ENCODE assay signal across 8 mouse cellular contexts in genomic region chr11:79306996-79307395, GRCm38 (mm10). TPM values are rescaled to one million over a fixed set of nuclear protein-coding genes. Genes with fewer than 3 reads are reported as not detected.
A peak's percentile ranks its signal among the peaks of the same experiment; 100 is the strongest.
DNase-seq lines count a peak whose midpoint lies in the region; ATAC-seq and TF ChIP-seq lines count a peak whose summit lies in the region.

No protein-coding gene starts in this region.

- TF ChIP-seq CTCF in thymus, adult 2 months (IDR thresholded peaks at IDR 0.05; ENCODE audit: borderline replicate concordance, control insufficient read depth, extremely low read depth, insufficient read depth, low read length, poor library complexity) = no peak

- peak overlapping the region; percentile 53 for H3K9ac ChIP-seq in heart, embryonic 16.5 days (ENCODE audit: low read length)
- H3K9ac ChIP-seq in limb, embryonic 14.5 days (ENCODE audit: low read depth, low read length, severe bottlenecking) = no peak overlapping the region; the same call in 1 of the 2 replicates
- no peak overlapping the region for H3K9ac ChIP-seq in midbrain, embryonic 15.5 days

- H3K36me3 ChIP-seq in thymus, adult 2 months (ENCODE audit: control insufficient read depth, insufficient read depth, low read length) = no peaks in the 10 kb centered on the region
- H3K36me3 ChIP-seq in heart, embryonic 16.5 days (ENCODE audit: control insufficient read depth, insufficient read depth) = no peaks in the 10 kb centered on the region
- no peaks in the 10 kb centered on the region for H3K36me3 ChIP-seq in limb, embryonic 14.5 days (ENCODE audit: control insufficient read depth, insufficient read depth, low read length)
- H3K36me3 ChIP-seq in midbrain, embryonic 15.5 days (replicated peaks) = no peaks in the 10 kb centered on the region

- no peak overlapping the region for H3K27ac ChIP-seq in thymus, adult 2 months (ENCODE audit: control insufficient read depth, insufficient read depth, low read length)
- H3K27ac ChIP-seq in heart, embryonic 16.5 days (ENCODE audit: low read length) = peak overlapping the region; percentile 88
- peak overlapping the region; percentile 79 for H3K27ac ChIP-seq in limb, embryonic 14.5 days (replicated peaks; ENCODE audit: low read depth, low read length)
- H3K27ac ChIP-seq in midbrain, embryonic 15.5 days = peak overlapping the region; percentile 43

- WGBS in thymus, adult 2 months = 17% methylated on average over 10 of the region's 10 CpGs
- WGBS in heart, embryonic 16.5 days = 16% methylated on average over 10 of the region's 10 CpGs
- 21% methylated on average over 10 of the region's 10 CpGs for WGBS in limb, embryonic 14.5 days
- 8% methylated on average over 10 of the region's 10 CpGs for WGBS in midbrain, embryonic 15.5 days

- DNase-seq in thymus, postnatal 0 days (ENCODE audit: low spot score) = peak; percentile 16
- DNase-seq in thymus, adult 2 months = no peak
- DNase-seq in embryo, embryonic 11 days = peak; percentile 72
- peak; percentile 45 for DNase-seq in limb, embryonic 14.5 days (ENCODE audit: low spot score)
- DNase-seq in cerebellum, adult 9-11 months = no peak
- DNase-seq in urinary bladder, postnatal 14 days (ENCODE audit: low spot score) = no peak

- peaks cover 16% of the 10 kb centered on the region for H3K4me1 ChIP-seq in thymus, adult 2 months (replicated peaks; ENCODE audit: control insufficient read depth, insufficient read depth, low read length)
- peaks cover 20% of the 10 kb centered on the region for H3K4me1 ChIP-seq in heart, embryonic 16.5 days (ENCODE audit: control insufficient read depth, insufficient read depth, low read length)
- H3K4me1 ChIP-seq in limb, embryonic 14.5 days (ENCODE audit: control insufficient read depth, insufficient read depth, low read length) = peaks cover 13% of the 10 kb centered on the region
- peaks cover 12% of the 10 kb centered on the region; the same call in 1 of the 2 replicates for H3K4me1 ChIP-seq in midbrain, embryonic 15.5 days

- ATAC-seq in heart, embryonic 16.5 days (replicated peaks; ENCODE audit: extremely low read depth, insufficient read depth, low FRiP score) = peak; percentile 74; the same call in 1 of the 2 replicates
- no peak; the same call in 1 of the 2 replicates for ATAC-seq in limb, embryonic 14.5 days (ENCODE audit: low FRiP score, low read depth)
- ATAC-seq in midbrain, embryonic 15.5 days (replicated peaks) = no peak

- H3K9me3 ChIP-seq in heart, embryonic 16.5 days (replicated peaks; ENCODE audit: control insufficient read depth, low read length) = no peaks in the 10 kb centered on the region
- no peaks in the 10 kb centered on the region for H3K9me3 ChIP-seq in limb, embryonic 14.5 days (ENCODE audit: control insufficient read depth, low read length)
- H3K9me3 ChIP-seq in midbrain, embryonic 15.5 days = no peaks in the 10 kb centered on the region

- H3K27me3 ChIP-seq in thymus, adult 2 months (ENCODE audit: control insufficient read depth, insufficient read depth, low read length) = no peaks in the 10 kb centered on the region
- H3K27me3 ChIP-seq in heart, embryonic 16.5 days (ENCODE audit: control insufficient read depth, insufficient read depth, low read length) = no peaks in the 10 kb centered on the region
- H3K27me3 ChIP-seq in limb, embryonic 14.5 days (ENCODE audit: control insufficient read depth, insufficient read depth, low read length) = no peaks in the 10 kb centered on the region
- no peaks in the 10 kb centered on the region for H3K27me3 ChIP-seq in midbrain, embryonic 15.5 days (replicated peaks)

- TF ChIP-seq POLR2A in thymus, adult 2 months (IDR thresholded peaks at IDR 0.05; ENCODE audit: control insufficient read depth, extremely low read depth, insufficient read depth, low read length, poor library complexity) = no peak
- TF ChIP-seq POLR2A in limb, embryonic 14.5 days (IDR thresholded peaks at IDR 0.05; ENCODE audit: borderline replicate concordance, extremely low read depth, insufficient read depth, insufficient read length) = no peak

- no peak overlapping the region for H3K4me3 ChIP-seq in thymus, adult 2 months (ENCODE audit: control insufficient read depth, insufficient read depth, low read length)
- H3K4me3 ChIP-seq in heart, embryonic 16.5 days (ENCODE audit: low read length) = no peak overlapping the region
- no peak overlapping the region for H3K4me3 ChIP-seq in limb, embryonic 14.5 days (replicated peaks; ENCODE audit: low read length)
- H3K4me3 ChIP-seq in midbrain, embryonic 15.5 days = no peak overlapping the region

- peak overlapping the region; percentile 22; the same call in 1 of the 2 replicates for H3K4me2 ChIP-seq in heart, embryonic 16.5 days (ENCODE audit: low read depth, low read length)
- peak overlapping the region; percentile 3; the same call in 1 of the 2 replicates for H3K4me2 ChIP-seq in limb, embryonic 14.5 days (replicated peaks; ENCODE audit: low read depth, low read length, severe bottlenecking)
- no peak overlapping the region for H3K4me2 ChIP-seq in midbrain, embryonic 15.5 days

RNA-seq across cellular contexts. Expression of gene Gm9964, which starts 10.3 kb away (rescaled TPM):
- 0.20 TPM in 1 of 2 replicates, not detected in the other for polyA plus RNA-seq in thymus, postnatal 0 days (2015; fragmentation: Nextera tagmentation; extraction: Ambion mirVana)
- not detected in 2 replicates for polyA plus RNA-seq in thymus, adult 2 months (2012; rRNA removed)
- polyA plus RNA-seq in heart, embryonic 16.5 days (2015; fragmentation: Nextera tagmentation; extraction: Ambion mirVana) = not detected in 2 replicates
- not detected in 2 replicates for polyA plus RNA-seq in limb, embryonic 14.5 days (2012; rRNA removed)
- not detected in 2 replicates for polyA plus RNA-seq in limb, embryonic 14.5 days (2014; fragmentation: Nextera tagmentation; extraction: Ambion mirVana)
- not detected in 2 replicates for polyA plus RNA-seq in midbrain, embryonic 15.5 days (2015; fragmentation: Nextera tagmentation; extraction: Ambion mirVana)

RNA-seq across cellular contexts. Expression of gene Nf1, which starts 32.5 kb away (rescaled TPM):
- polyA plus RNA-seq in thymus, postnatal 0 days (2015; fragmentation: Nextera tagmentation; extraction: Ambion mirVana) = 3.3 and 4.7 TPM in 2 replicates
- 6.9 and 8.2 TPM in 2 replicates for polyA plus RNA-seq in thymus, adult 2 months (2012; rRNA removed)
- polyA plus RNA-seq in heart, embryonic 16.5 days (2015; fragmentation: Nextera tagmentation; extraction: Ambion mirVana) = 3.4 and 3.8 TPM in 2 replicates
- 21.7 and 25.2 TPM in 2 replicates for polyA plus RNA-seq in limb, embryonic 14.5 days (2012; rRNA removed)
- polyA plus RNA-seq in limb, embryonic 14.5 days (2014; fragmentation: Nextera tagmentation; extraction: Ambion mirVana) = 10.8 and 12.1 TPM in 2 replicates
- polyA plus RNA-seq in midbrain, embryonic 15.5 days (2015; fragmentation: Nextera tagmentation; extraction: Ambion mirVana) = 6.1 and 7.0 TPM in 2 replicates

RNA-seq across cellular contexts. Expression of gene Wsb1, which starts 52.5 kb away (rescaled TPM):
- 116 and 122 TPM in 2 replicates for polyA plus RNA-seq in thymus, postnatal 0 days (2015; fragmentation: Nextera tagmentation; extraction: Ambion mirVana)
- polyA plus RNA-seq in thymus, adult 2 months (2012; rRNA removed) = 87.5 and 102 TPM in 2 replicates
- polyA plus RNA-seq in heart, embryonic 16.5 days (2015; fragmentation: Nextera tagmentation; extraction: Ambion mirVana) = 121 and 123 TPM in 2 replicates
- polyA plus RNA-seq in limb, embryonic 14.5 days (2012; rRNA removed) = 640 and 929 TPM in 2 replicates
- 384 and 448 TPM in 2 replicates for polyA plus RNA-seq in limb, embryonic 14.5 days (2014; fragmentation: Nextera tagmentation; extraction: Ambion mirVana)
- polyA plus RNA-seq in midbrain, embryonic 15.5 days (2015; fragmentation: Nextera tagmentation; extraction: Ambion mirVana) = 463 and 505 TPM in 2 replicates

Comparison
In these comparisons a context has a peak if more than half of its experiments do, and no peak if none do; other contexts are left out.
1. DNase-seq: peak in thymus, postnatal 0 days (single experiment), embryo, embryonic 11 days (single experiment) and limb, embryonic 14.5 days (single experiment); none in thymus, adult 2 months (single experiment), cerebellum, adult 9-11 months (single experiment) and urinary bladder, postnatal 14 days (single experiment).